Mouse (Mus musculus) ES-E14 (cell line): Measurements from ENCODE around the gene Vdac2.

Experiments used
- CHD2 ChIP-seq: IDR thresholded peaks from 2 replicates; pipeline ENCODE4 v1.6.1; 2014; ENCODE audit warnings: mild to moderate bottlenecking, low read depth, low read length, inconsistent platforms
- MAFK ChIP-seq: IDR thresholded peaks from 2 replicates; pipeline ENCODE4 v1.6.1; 2014; ENCODE audit warnings: mild to moderate bottlenecking, low read depth, low read length, inconsistent platforms; ENCODE audit not compliant: insufficient read depth

GRCm38 (mm10) chr14:21788121-21788520, 36.9 kb upstream of the Vdac2 start:
- TF ChIP-seq MAFK (no peak), CHD2 (no peak)
